Comparison of ENCODE assay signal across 9 mouse cellular contexts in the genomic region with DNA sequence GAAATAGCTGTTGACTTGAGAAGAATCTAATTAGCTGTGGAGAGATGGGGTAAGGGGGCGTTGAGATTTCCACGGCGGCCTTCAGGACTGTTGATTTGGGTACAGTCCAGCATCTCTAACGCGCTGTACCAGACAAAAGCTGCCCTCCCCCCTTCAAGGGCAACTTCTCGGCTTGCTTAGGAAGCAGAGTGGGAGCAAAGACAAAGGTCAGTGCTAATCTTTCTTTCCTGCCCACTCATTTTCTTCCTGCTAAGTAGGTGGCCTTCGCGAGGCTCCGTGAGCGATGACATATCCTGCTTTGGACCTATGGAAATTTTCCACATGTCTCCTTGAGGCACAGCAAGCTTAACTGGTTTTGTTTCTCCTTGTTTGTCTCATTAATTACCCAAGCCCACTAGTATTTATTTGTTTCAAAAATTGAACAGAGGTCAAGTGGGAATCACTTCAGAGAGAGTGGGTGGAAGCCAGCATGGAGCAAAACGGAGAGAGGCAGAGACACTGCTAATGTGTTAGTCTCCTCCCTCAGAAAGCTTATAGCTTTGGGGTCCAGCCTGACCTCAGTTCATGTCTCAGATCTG. TPM values are rescaled to one million over a fixed set of nuclear protein-coding genes. Genes with fewer than 3 reads are reported as not detected.
DNase-seq lines count a peak whose midpoint lies in the region; ATAC-seq and TF ChIP-seq lines count a peak whose summit lies in the region.
"Had no signal": no experiment of that assay in that cellular context is flagged by ENCODE, and none has a peak within 500 bp of the region (broad histone marks: within the 10 kb centered on the region; RNA-seq: fewer than 3 reads in every experiment).

No protein-coding gene starts in this region.

- DNase-seq in adrenal gland, adult (ENCODE audit: inconsistent age in 2 of 2, low spot score in 1 of 2) = peak; percentile 86 to 92
- DNase-seq in adrenal gland, adult 18-20 months (ENCODE audit: low spot score in 2 of 2) = no peak
- peak; percentile 85 for DNase-seq in kidney, postnatal 0 days (ENCODE audit: low spot score)
- DNase-seq in kidney, adult 8-10 months = no peak
- DNase-seq in lung, postnatal 4 days = peak; percentile 39 to 60
- DNase-seq in layer of hippocampus, postnatal 10 days (ENCODE audit: low spot score in 2 of 2) = no peak

- no peaks in the 10 kb centered on the region for H3K27me3 ChIP-seq in kidney, postnatal 0 days (ENCODE audit: insufficient read depth, low read length)
- no peaks in the 10 kb centered on the region for H3K27me3 ChIP-seq in heart, embryonic 16.5 days (ENCODE audit: control insufficient read depth, insufficient read depth, low read length)

- TF ChIP-seq CTCF in kidney, postnatal 0 days (IDR thresholded peaks at IDR 0.05; ENCODE audit: low read depth) = no peak

- no peak overlapping the region for H3K4me2 ChIP-seq in kidney, postnatal 0 days (ENCODE audit: low read length)
- no peak overlapping the region; the same call in 1 of the 2 replicates for H3K4me2 ChIP-seq in heart, embryonic 16.5 days (ENCODE audit: low read depth, low read length)

- peak; percentile 23 for ATAC-seq in kidney, postnatal 0 days (replicated peaks; ENCODE audit: low FRiP score, low read depth)
- ATAC-seq in heart, embryonic 16.5 days (replicated peaks; ENCODE audit: extremely low read depth, insufficient read depth, low FRiP score) = peak; percentile 26; the same call in 1 of the 2 replicates
- no peak for ATAC-seq in monocyte, adult 5-6 weeks (replicated peaks; ENCODE audit: insufficient number of reproducible peaks, low FRiP score, low TSS enrichment, poor library complexity, severe bottlenecking)

- peaks cover 5% of the 10 kb centered on the region; the same call in 1 of the 2 replicates for H3K4me1 ChIP-seq in kidney, postnatal 0 days (replicated peaks; ENCODE audit: insufficient read depth, low read length)
- H3K4me1 ChIP-seq in heart, embryonic 16.5 days (ENCODE audit: control insufficient read depth, insufficient read depth, low read length) = peaks cover 20% of the 10 kb centered on the region

- H3K9me3 ChIP-seq in kidney, postnatal 0 days (replicated peaks; ENCODE audit: low read length) = no peaks in the 10 kb centered on the region
- H3K9me3 ChIP-seq in heart, embryonic 16.5 days (replicated peaks; ENCODE audit: control insufficient read depth, low read length) = no peaks in the 10 kb centered on the region

- no peak overlapping the region for H3K9ac ChIP-seq in kidney, postnatal 0 days (ENCODE audit: low read depth, low read length)
- no peak overlapping the region for H3K9ac ChIP-seq in heart, embryonic 16.5 days (ENCODE audit: low read length)

- WGBS in kidney, postnatal 0 days = 19% methylated on average over 11 of the region's 11 CpGs
- 17% methylated on average over 11 of the region's 11 CpGs for WGBS in heart, embryonic 16.5 days

- peak overlapping the region; percentile 83 for H3K27ac ChIP-seq in kidney, postnatal 0 days
- H3K27ac ChIP-seq in heart, embryonic 16.5 days (ENCODE audit: low read length) = peak overlapping the region; percentile 6; the same call in 1 of the 2 replicates

- no peak overlapping the region for H3K4me3 ChIP-seq in kidney, postnatal 0 days (replicated peaks; ENCODE audit: low read depth, low read length)
- no peak overlapping the region for H3K4me3 ChIP-seq in heart, embryonic 16.5 days (ENCODE audit: low read length)

- no peaks in the 10 kb centered on the region for H3K36me3 ChIP-seq in kidney, postnatal 0 days (ENCODE audit: insufficient read depth, low read length)
- H3K36me3 ChIP-seq in heart, embryonic 16.5 days (ENCODE audit: control insufficient read depth, insufficient read depth) = no peaks in the 10 kb centered on the region

RNA-seq across cellular contexts. Expression of a gene that starts 25.2 kb away (rescaled TPM):
- total RNA-seq in adrenal gland, adult 18-20 months (2021) = 100 to 1,000 TPM in 1 of 2 experiments, 10 to 100 TPM in 1; 96.0 to 106 TPM
- polyA plus RNA-seq in kidney, postnatal 0 days (2015; fragmentation: Nextera tagmentation; extraction: Ambion mirVana) = 23.9 and 24.5 TPM in 2 replicates
- 4.9 and 5.5 TPM in 2 replicates for polyA plus RNA-seq in heart, embryonic 16.5 days (2015; fragmentation: Nextera tagmentation; extraction: Ambion mirVana)
- total RNA-seq in layer of hippocampus, postnatal 10 days (2021) = 10 to 100 TPM; 40.5 to 43.0 TPM
- not detected in 3 replicates for total RNA-seq in monocyte, adult 5-6 weeks (2017)
- total RNA-seq: MEL had no signal

Comparison
In these comparisons a context has a peak if more than half of its experiments do, and no peak if none do; other contexts are left out.
1. DNase-seq: peak in adrenal gland, adult (2 of 2), kidney, postnatal 0 days (single experiment) and lung, postnatal 4 days (2 of 2); none in adrenal gland, adult 18-20 months (0 of 2), kidney, adult 8-10 months (0 of 2) and layer of hippocampus, postnatal 10 days (0 of 2).
2. RNA of a gene that starts 25.2 kb away (total RNA-seq): 96.0 to 106 TPM in adrenal gland, adult 18-20 months and 40.5 to 43.0 TPM in layer of hippocampus, postnatal 10 days; not detected in monocyte, adult 5-6 weeks; every median in the first group is over 10 times any median in the second.